Mouse (Mus musculus): ENCODE measurements around the gene Theg.
A peak's percentile ranks its signal among the peaks of the same experiment; 100 is the strongest.

The Theg gene

DNA sequence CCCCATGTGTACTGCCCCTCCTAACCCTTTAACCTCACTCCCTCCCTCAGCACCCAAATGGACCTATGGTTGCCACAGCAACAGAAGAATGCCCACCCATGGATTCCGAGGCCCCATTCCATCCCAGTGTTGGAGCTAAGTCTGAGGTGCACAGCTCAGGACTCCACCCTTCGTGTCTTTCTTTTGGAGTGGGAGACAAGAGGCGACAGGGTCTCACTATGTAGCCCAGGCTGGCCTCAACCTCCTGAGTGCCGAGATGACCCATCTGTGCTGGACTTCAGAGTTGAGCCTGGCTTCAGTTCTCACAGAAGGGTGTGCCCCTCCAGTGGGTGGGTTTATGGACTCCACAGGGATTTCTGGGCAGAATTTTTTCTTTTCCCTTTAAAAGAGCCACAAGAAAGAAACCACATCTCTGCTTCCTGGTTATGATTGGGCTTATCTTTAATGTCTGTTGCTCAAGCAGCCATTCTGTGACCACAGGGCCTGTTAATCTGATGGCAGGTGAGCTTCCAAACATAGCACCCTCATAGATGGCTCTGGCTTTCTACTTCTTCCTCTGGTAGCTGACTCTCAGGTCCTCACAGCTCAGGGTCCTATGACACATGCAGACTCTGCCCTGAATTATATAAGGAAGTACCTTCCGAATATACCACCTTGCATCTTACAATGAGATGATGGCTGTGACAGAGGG is at the start of gene Theg:
Theg (minus strand) TSS at position 271 of the 691 bp plus-strand sequence.
- DNase-seq (ENCODE audit: low spot score) = no peak

DNA sequence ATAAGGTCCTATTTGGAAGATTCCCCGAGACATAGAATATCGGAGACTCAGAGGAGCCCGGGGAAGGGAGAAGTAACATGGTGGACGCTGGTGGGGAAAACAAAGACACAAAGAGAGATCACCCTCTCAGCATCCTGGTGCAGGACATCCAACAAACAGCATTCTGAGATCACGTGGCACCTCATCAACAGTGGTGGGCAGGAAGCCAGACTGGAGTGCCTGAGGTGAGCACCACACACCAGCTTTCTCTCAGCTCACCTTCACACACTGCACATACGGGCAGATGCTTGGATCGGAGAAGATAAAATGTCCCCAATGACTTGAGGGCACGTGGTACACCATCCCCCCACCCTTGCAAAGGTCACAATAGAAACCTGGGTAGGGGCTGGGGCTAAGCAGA is 49.2 kb upstream of the Theg start:
- no peak for DNase-seq (ENCODE audit: low spot score)

DNA sequence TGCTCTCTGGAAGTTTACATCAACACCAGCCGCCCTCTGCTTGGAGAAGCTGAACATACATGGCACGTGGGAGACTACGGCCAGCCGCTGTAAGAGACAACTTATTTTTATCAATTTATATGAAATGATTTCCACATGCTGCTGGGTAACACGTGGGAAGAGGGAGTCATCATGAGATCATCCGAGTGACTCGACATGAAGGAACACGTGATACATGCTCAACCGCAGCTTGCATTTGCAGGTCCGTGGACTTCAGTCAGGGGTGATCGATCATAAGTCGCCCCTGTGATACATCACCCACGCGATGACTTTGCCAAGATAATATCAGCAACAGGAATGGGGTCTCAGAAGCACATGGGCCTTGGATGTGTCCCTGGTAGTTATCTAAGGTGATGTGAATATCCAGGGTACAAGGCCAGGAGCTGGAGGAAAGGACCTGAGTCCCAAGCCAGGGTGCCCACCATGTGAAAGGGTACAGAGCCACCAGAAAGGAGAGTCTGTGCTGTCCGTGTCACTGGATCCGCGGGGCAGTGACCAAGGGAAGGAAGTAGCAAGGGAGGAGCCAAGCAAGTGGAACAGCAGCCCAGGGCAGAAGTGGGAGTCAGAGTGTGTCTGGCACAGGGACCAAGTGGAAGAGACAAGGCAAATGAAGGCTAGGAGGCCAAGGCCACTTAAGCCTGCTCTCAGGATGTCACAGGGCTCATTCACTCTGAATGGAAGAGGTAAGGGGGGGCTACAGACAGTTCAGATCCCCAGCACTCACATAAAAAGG is 46.1 kb upstream of the Theg start:
- no peak for DNase-seq (ENCODE audit: low spot score)

DNA sequence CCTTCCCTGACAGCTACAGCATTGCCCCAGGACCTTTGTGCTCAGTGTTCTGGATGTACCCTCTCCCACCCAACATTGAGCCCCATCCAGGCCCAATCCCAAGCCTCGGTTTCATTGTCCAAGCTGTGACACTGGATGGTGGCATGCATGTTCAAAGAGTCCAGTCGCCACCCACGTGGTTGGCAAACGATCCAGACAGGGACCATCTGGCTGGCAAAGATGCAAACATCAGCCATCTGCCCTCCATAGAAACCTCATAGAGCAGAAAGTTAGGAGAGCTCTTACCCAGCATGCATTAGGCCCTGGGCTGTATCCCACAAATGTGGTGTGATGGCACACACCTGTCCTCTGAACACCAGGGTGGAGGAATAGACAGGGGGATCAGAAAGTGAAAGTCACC is 44.3 kb upstream of the Theg start:
- DNase-seq (ENCODE audit: low spot score) = no peak

DNA sequence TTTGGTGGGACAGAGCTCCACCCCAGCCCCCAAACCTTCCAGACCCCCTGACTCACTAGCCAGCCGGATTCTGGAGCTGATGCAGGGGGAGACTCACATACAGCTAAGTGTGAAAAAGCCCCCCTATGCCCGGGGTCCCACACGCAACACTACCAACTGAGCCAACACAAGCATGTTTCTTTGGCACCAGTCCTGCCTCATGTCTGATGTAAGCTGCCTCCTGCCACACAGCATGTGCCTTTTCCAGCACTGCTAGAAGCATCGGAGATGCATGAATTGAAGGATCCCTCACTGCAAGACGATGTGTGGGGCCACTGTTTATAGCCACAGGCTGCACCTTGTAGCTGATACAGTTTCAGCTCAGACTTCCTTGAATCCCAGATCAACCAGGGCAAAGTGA is 41.2 kb upstream of the Theg start:
- no peak for DNase-seq (ENCODE audit: low spot score)

DNA sequence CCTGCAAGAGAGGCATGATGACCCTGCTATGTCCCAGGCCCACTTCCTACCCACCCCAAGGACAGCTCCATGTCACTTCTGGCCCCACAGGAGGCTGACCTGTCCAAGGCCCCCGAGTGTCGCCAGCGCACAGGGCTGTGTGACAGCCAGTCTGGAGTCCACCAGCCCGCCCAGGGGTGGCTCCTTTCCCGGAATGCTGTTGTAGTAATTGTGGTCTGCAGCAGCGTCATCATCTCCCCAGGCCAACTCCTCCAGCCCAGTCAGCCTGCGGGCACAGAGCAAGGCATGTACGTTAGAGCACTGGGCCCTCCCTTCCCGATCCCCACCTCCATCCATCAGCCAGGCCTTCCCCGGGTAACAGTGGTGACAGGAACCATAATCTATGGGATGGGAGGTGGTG is 39.0 kb upstream of the Theg start:
- no peak for DNase-seq (ENCODE audit: low spot score)

DNA sequence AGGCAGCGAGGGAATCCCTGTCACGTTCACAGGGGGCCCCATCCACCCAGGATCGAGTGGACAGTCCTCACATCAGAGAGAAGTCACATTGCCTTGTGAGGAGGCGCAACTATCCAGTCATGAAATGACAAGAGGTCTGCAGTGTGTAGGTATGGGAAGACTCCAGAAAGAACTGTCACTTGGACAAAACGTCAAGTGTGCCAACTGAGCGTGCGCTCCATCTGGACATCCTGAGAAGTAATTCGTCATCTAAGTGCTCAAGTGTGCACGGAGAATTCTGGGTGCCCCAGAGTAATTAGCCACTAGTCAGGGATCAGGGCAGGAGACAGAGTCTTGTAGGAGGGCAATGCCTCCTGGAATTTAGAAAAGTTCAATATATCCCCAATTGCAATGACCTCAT is 38.3 kb upstream of the Theg start:
- DNase-seq (ENCODE audit: low spot score) = no peak

DNA sequence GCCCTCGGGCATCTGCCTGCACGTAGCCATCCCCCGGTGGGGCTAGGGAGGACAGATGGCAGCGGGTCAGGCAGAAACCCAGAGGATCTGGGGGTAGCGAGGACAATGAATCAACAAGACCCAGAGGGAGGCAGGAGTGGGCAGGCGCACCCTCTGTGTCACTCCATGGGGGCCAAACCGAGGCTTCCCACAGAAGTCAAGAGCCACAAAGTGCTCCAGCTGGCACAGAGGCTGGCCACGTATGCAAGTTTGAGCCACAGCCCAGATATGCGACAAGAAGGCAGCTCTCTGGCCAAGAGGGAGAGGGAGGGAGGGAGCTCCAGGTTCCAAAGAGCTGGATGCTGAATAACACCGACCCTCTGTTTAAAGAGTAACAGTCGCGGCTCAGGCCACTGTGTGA is 36.8 kb upstream of the Theg start:
- no peak for DNase-seq (ENCODE audit: low spot score)

DNA sequence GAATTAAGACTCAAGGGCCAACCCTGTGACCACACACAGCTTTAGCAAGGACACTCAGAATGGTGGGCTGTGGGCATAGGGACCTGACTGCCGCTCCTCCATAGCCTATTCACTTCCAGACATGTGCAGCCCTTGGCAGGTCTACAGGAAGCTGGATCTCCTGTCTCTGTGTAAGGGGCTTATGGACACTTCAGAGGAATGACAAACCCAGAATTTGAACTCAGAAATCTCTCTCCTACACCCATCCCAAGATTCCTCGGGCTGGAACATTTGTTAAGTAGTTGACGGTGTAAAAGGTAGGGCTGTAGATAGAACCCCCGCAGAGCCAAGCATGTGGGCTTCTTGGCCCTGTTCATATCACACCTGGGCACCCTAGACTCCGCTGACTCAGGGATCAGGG is 29.2 kb upstream of the Theg start:
- no peak for DNase-seq (ENCODE audit: low spot score)

DNA sequence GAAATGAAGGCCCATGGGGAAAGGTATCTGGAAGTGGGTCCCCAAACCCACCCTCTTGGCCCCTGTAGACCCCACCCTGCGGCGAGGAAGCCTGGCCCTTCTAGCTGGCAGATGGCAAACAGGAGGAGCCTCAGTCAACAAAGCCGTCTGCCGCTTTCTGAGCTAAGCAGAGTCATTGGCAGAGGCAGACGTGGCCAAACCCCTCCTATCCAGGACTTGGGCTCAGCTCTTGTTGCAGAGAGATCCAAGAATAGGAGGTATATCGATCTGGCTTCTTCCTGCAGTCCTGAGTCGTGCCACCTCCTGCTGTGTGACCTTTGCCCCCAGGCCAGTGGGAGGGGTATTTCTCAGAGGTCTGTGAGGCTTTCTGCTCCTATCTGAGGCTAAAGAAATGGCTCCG is 28.7 kb upstream of the Theg start:
- no peak for DNase-seq (ENCODE audit: low spot score)

DNA sequence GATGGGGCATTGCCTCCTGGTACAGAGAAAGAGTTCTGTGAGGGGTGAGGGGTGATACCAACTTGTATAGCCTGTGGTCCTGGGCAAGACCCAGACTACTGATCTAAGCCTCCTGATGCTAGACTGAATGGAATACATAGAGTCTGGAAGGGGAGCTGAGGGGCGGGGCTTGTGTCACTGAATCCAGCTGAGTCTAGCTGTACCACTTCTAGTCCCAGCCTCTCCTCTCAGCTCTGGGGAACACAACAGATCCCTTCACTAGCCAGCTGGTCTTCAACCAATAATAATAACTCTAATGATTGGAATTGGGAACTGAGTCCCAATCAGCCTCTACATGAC is 27.1 kb upstream of the Theg start:
- no peak for DNase-seq (ENCODE audit: low spot score)

DNA sequence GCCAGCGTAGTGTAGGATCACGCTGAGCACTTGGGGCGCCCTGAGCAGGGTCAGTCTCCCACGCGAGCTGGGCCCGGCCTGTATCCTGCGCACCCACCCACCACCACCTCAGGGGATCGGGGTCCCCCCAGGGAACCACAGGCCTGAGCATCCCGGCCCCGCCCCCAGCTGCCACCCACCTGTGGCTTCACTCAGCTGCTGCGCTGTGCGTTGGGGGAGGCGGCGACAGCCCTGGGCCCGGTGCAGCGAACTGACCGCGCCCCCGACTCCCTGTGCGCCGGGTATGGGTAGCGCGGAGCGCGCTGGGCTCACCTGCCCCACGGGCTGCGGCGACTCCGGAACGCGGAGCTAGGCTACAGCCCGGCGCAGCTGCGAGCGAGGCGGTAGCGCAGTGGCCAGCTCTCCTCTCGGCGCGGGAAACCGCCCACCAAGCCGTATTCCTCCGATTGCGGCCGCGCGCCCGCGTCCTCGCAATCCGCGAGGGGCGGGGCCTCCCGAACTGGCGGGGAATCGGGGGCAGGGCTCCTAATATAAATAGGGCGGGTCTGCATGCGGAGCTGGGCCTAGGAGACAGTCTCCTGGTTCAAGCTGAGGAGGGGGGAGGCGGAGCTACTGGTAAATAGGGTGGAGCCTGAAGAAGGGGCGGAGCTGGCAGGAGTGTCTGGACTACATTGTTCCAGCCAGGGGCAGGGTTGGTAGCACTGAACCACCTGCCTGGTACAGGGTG is 26.6 kb upstream of the Theg start, which contains the start of gene C2cd4c:
C2cd4c (minus strand) TSS at position 448 of the 727 bp plus-strand sequence.
- DNase-seq (ENCODE audit: low spot score) = peak; percentile 58

DNA sequence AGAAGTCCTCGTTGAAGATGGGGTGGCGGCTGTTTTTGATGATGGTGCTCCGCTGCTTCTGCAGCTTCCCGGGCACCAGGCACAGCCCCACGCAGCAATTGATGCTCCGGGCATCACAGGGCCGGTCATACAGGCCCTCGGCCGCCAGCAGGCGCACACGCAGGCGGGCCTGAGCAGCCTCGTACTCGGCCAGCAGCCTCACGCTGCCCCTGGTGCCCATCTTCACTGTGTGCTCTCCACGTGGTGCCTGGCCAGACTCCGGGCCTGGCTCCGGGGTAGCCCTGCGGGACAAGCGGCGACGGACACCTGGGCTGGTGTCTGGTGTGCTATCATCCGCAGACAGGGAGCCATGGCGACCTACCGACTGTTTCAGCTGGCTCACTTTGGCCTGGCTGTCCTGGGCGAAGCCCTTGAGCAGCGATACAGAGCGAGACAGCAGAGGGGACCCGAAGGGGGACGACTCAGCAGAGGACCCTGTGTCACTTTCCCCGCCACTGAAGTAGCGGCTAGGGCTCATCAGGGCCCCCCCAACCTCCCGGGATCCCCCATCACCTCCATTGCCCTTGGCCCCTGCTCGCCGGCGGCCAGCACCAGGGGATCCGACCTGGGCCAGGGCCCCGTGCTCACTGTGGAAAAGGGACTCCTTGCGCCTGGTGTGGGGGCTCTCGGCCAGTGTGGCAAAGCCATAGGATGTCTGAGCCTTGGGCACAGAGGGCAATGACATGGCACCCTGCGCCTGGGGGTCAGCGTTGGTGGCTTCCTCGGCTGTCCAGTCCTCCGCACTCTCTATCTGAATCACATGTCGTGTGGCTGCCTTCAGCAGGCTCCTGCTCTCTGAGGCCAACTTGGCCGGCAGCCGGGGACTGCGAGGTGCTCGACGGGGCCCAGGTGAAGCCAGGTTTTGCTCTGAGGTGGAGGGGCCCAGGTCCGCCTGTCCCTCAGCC is 25.3 kb upstream of the Theg start:
- DNase-seq (ENCODE audit: low spot score) = peak; percentile 33

DNA sequence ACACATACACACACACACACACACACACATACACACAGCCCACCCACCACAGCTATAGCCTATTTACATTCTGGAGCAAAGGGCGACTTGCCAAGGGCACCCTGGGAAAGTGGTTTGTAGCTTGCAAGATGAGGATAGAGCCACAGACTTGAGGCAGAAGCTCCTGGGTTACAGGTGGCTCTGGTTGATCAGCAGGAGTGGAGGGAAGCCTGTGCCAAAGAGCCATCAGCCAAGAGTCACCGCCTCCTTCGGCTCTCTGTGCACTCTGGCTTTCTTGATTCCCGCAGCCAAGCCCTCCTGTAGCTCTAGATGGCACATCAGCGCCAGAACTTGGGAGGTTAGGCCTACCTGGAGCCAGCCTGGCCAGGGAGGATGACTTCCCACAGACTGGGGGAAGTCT is 24.2 kb upstream of the Theg start:
- no peak for DNase-seq (ENCODE audit: low spot score)

DNA sequence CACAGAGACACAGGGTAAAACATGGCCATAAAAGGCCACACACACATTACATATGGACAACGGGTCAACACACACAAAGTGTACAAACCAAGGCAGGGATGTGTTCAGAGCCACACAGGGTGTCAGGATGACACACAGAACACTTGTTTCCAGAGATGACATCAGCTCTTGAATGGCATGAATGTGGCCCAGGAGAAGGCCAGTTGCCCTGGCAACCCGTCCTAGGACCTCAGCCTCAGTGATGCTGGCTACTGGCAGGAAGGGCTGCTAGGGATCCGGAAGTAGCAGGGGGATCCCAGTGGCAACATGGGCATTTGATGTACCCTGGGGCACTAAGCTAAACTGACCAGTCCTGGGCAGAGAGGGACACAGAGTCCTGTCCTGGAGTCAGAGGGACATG is 22.1 kb upstream of the Theg start:
- DNase-seq (ENCODE audit: low spot score) = no peak

DNA sequence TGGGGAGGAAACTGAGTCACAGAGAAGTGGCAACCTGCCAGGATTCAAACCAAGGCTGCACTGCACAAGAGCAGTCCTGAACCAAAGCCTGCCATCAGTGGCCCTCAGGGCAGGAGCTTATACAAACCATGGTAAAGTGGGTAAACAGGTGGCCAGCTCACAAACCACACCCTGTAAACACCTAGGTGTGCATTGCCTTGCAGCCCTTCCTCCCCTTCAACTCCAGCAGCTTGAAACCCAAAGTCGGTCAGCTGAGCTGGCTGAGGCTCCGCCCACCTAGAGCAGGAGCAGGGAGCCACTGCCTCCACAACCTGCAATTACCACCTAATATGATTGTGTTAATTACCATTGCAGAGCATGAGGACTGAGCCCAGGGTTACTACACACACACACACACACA is 20.8 kb upstream of the Theg start:
- DNase-seq (ENCODE audit: low spot score) = no peak

DNA sequence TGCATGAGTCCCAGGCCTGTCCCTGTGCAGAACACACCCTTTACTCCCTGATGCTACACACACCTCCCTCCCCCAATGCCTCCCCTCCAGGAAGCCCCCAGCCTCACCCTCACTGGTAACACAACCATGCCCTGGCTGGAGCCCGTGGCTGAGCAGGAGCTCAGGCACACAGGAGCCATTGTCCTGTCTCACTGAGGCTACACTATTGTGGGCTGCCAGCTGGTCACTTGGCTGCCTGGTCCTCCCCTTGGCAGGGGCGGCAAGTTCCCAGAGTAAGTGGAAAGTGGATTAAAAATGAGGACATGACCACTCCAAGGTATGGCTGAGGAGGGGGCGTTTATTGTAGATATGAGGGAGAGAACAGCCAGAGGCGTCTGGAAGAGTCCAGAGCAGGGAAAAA is 19.4 kb upstream of the Theg start:
- DNase-seq (ENCODE audit: low spot score) = no peak

DNA sequence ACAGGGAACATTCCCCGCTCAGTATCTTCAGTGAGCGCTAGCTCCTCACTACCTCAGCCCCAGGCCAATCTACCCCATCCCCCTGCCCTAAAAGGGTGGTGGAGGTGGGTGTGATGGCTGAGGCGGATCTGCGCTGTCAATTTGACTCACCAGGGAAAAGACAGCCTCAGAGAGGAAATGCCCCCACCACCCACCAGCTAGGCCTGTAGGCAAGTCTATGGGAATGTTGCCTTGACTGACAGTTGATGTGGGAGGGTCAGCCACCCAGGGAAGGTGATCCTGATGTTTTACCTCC is 10.8 kb upstream of the Theg start:
- DNase-seq (ENCODE audit: low spot score) = no peak

DNA sequence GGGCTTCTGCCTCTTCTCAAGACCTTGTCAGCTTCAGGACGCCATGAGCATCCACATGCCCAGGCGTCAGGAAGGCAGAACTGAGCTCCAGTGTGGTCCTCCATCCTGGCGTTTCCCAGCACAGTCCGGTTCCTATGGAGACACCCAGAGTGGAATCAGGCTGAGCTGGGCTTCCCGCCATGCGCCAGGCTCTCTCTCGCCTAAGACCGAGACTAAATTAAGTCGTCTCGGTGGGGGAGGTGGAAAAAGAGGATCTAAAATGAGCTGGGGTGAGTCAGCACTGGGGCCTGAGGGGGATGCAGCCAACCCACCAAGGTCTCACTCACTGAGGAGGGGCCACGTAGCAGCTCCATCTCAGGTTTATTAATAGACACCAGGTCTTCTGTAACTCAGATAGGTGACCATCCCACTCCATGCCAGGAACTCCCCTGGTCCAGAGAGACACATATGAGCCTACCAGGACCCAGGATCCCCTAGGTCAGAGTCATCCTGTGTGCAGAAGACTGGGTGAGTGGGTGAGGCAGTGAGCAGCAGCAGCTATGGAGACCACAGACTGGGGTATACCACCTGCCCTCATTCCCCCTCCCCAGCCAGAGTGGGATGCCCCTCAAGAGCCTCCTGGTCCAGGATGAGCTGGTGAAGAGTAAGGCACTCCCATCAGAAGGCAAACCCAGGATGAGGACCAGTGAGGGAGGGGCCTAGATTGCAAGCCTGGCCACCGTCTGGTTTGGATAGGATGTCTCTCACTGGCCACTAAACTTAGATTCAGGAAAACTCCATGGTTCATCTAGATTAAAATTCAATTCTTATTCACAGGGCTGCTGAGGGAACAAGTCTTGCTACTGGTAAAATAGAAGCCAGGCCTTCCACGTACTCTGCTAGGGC is 10.2 kb upstream of the Theg start:
- no peak for DNase-seq (ENCODE audit: low spot score)

DNA sequence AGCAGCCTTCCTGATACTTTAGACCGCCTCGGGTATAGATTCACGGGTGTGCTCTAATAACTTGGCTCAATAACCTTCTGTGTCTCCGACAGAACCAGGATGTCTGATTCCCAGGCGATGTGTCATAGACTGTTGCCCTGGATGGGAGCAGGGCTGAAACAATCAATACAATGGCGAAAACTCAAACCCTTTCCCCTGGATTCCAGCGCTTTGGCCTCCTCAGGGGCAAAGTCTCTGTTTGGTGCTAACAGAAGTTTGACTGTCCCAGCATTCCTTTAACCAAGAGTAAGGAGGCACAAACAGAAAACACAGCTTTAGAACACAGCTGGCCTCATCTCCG is 8.4 kb upstream of the Theg start:
- no peak for DNase-seq (ENCODE audit: low spot score)

DNA sequence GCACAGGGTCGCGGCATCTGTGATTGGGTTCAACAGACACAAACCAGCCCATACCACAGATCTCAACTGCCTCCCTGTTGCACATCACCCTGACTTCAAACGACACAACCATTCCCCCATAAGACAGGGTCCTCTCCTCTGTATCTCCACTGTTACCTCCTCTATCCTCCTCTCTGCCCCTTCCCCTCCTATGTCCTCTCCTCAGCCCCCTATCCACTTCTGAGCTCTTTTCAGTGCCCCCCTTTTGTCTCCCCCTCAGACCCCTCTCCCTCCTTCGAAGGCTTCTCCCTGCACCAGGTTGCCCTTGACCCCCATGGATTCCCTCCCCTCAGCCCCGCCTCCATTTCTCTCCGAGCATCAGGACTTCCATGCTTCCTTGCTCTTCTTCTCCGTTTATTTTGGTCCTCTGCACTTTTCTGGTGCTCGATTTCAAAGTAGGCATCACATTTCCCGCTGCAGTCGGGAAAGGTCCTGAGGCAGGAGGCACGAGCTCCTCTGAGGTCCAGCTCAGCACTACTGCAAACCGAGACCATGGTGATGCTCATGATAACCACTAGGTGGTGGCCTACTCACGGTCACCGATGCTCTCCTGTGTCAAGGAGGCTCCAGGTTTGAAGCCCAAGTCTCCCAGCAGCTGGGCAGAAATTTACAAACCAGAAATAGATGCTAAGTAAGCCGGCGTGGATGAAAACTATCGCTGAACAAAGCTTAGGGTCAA is 7.9 kb upstream of the Theg start:
- DNase-seq (ENCODE audit: low spot score) = peak; percentile 28

All from ovary, postnatal 36 days (tissue).